Mouse (Mus musculus) bone marrow macrophage, adult 2 months (primary cell): Measurements from ENCODE around the gene Psg22.
"Not testable (repeated sequence)": the region's sequence is repeated elsewhere in the genome, so short reads cannot be mapped to it uniquely, and the experiment has no call there.

Source experiments
- CTCF ChIP-seq: IDR thresholded peaks from 2 replicates; pipeline ENCODE4 v1.5.1; 2012; ENCODE audit warnings: low read depth, mild to moderate bottlenecking, low read length, moderate library complexity
- POLR2A ChIP-seq: IDR thresholded peaks from 2 replicates; pipeline ENCODE4 v1.6.1; 2012; ENCODE audit warnings: mild to moderate bottlenecking, low read depth, low read length, borderline replicate concordance

- TF ChIP-seq CTCF, POLR2A: not testable (repeated sequence)
Measured at GRCm38 (mm10) chr7:18710331-18710730, 7.6 kb upstream of the Psg22 start.
